Comparison of ENCODE assay signal across 13 mouse cellular contexts in genomic region chr12:21159304-21159703, GRCm38 (mm10).
A peak's percentile ranks its signal among the peaks of the same experiment; 100 is the strongest.
DNase-seq lines count a peak whose midpoint lies in the region; ATAC-seq and TF ChIP-seq lines count a peak whose summit lies in the region.
"Had no signal": no experiment of that assay in that cellular context is flagged by ENCODE, and none has a peak within 500 bp of the region (broad histone marks: within the 10 kb centered on the region; RNA-seq: fewer than 3 reads in every experiment).

No protein-coding gene starts in this region.

- no peak overlapping the region for H3K4me3 ChIP-seq in gastrocnemius, adult 2 months
- H3K4me3 ChIP-seq in kidney, adult 2 months (ENCODE audit: insufficient read depth, low read depth, low read length): no peak overlapping the region
- H3K4me3 ChIP-seq in E14TG2a.4 (replicated peaks; ENCODE audit: low read length): peak overlapping the region; percentile 29; the same call in 1 of the 2 replicates
- H3K4me3 ChIP-seq in kidney, postnatal 0 days (replicated peaks; ENCODE audit: low read depth, low read length): no peak overlapping the region
- H3K4me3 ChIP-seq: liver, embryonic 15.5 days had no signal

- H3K27me3 ChIP-seq in kidney, adult 2 months (replicated peaks; ENCODE audit: control insufficient read depth, insufficient read depth, low read length): no peaks in the 10 kb centered on the region
- no peaks in the 10 kb centered on the region for H3K27me3 ChIP-seq in E14TG2a.4 (ENCODE audit: insufficient read depth, low read length)
- no peaks in the 10 kb centered on the region for H3K27me3 ChIP-seq in kidney, postnatal 0 days (ENCODE audit: insufficient read depth, low read length)
- H3K27me3 ChIP-seq: liver, embryonic 15.5 days had no signal

- DNase-seq in gastrocnemius, adult 2 months: no peak
- no peak for DNase-seq in gastrocnemius, postnatal 4 days (ENCODE audit: low spot score in 2 of 2)
- DNase-seq in kidney, adult 2 months: peak; percentile 52
- DNase-seq in kidney, adult 11 months: no peak
- DNase-seq in kidney, postnatal 0 days (ENCODE audit: low spot score): no peak
- DNase-seq in embryo, embryonic 10.5 days (ENCODE audit: low spot score): no peak
- DNase-seq: adrenal gland, postnatal 10 days; gastrocnemius, postnatal 25 days; thymus, postnatal 25 days had no signal

- intact Hi-C loops in gastrocnemius, adult 2 months (cut with DNase I): no loop called here

- no peak for TF ChIP-seq POLR2A in kidney, adult 2 months (IDR thresholded peaks at IDR 0.05; ENCODE audit: low read depth, low read length)

- WGBS in kidney, adult 2 months: 67% methylated on average over 7 of the region's 7 CpGs
- WGBS in kidney, postnatal 0 days: 65% methylated on average over 7 of the region's 7 CpGs

- peaks cover 3% of the 10 kb centered on the region; the same call in 1 of the 2 replicates for H3K9me3 ChIP-seq in E14TG2a.4 (ENCODE audit: low read length)
- no peaks in the 10 kb centered on the region for H3K9me3 ChIP-seq in kidney, postnatal 0 days (replicated peaks; ENCODE audit: low read length)
- H3K9me3 ChIP-seq: liver, embryonic 15.5 days had no signal

- ATAC-seq in kidney, postnatal 0 days (replicated peaks; ENCODE audit: low FRiP score, low read depth): no peak
- no peak for ATAC-seq in megakaryocyte-erythroid progenitor cell, adult 5-6 weeks (replicated peaks; ENCODE audit: low FRiP score, low TSS enrichment, poor library complexity, severe bottlenecking)
- ATAC-seq: forebrain, embryonic 16.5 days had no signal

- peak overlapping the region; percentile 73 for H3K27ac ChIP-seq in gastrocnemius, adult 2 months
- H3K27ac ChIP-seq in kidney, adult 2 months (ENCODE audit: insufficient read depth, low read depth, low read length): peak overlapping the region; percentile 36
- H3K27ac ChIP-seq in kidney, postnatal 0 days: peak overlapping the region; percentile 65
- H3K27ac ChIP-seq: liver, embryonic 15.5 days had no signal

- no peak overlapping the region for H3K9ac ChIP-seq in kidney, postnatal 0 days (ENCODE audit: low read depth, low read length)
- H3K9ac ChIP-seq: liver, embryonic 15.5 days had no signal

- no peaks in the 10 kb centered on the region for H3K36me3 ChIP-seq in kidney, adult 2 months (ENCODE audit: control insufficient read depth, insufficient read depth, low read length)
- H3K36me3 ChIP-seq in E14TG2a.4 (ENCODE audit: insufficient read depth, low read length): no peaks in the 10 kb centered on the region
- H3K36me3 ChIP-seq in kidney, postnatal 0 days (ENCODE audit: insufficient read depth, low read length): no peaks in the 10 kb centered on the region
- H3K36me3 ChIP-seq: liver, embryonic 15.5 days had no signal

- no peak overlapping the region for H3K4me2 ChIP-seq in kidney, postnatal 0 days (ENCODE audit: low read length)
- H3K4me2 ChIP-seq: liver, embryonic 15.5 days had no signal

- TF ChIP-seq CTCF in gastrocnemius, adult 2 months (IDR thresholded peaks at IDR 0.05): no peak
- TF ChIP-seq CTCF in kidney, adult 2 months (conservative IDR thresholded peaks at IDR 0.05; ENCODE audit: insufficient read depth, insufficient read length, low read depth, low read length): no peak
- TF ChIP-seq CTCF in E14TG2a.4 (conservative IDR thresholded peaks at IDR 0.05; ENCODE audit: low read length): no peak
- no peak for TF ChIP-seq CTCF in kidney, postnatal 0 days (IDR thresholded peaks at IDR 0.05; ENCODE audit: low read depth)

- H3K4me1 ChIP-seq in kidney, adult 2 months (ENCODE audit: control insufficient read depth, insufficient read depth, low read length): peaks cover 6% of the 10 kb centered on the region; the same call in 1 of the 2 replicates
- H3K4me1 ChIP-seq in E14TG2a.4 (replicated peaks; ENCODE audit: low read depth, low read length): peaks cover 45% of the 10 kb centered on the region
- H3K4me1 ChIP-seq in kidney, postnatal 0 days (replicated peaks; ENCODE audit: insufficient read depth, low read length): peaks cover 23% of the 10 kb centered on the region
